Comparison of ENCODE assay signal across 8 mouse cellular contexts in genomic region chr10:39370786-39371221, GRCm38 (mm10). TPM values are rescaled to one million over a fixed set of nuclear protein-coding genes. Genes with fewer than 3 reads are reported as not detected.
DNase-seq lines count a peak whose midpoint lies in the region; ATAC-seq and TF ChIP-seq lines count a peak whose summit lies in the region.

No protein-coding gene starts in this region.

- H3K27me3 ChIP-seq in forebrain, embryonic 15.5 days, result no peaks in the 10 kb centered on the region
- H3K27me3 ChIP-seq in kidney, postnatal 0 days (ENCODE audit: insufficient read depth, low read length), result no peaks in the 10 kb centered on the region
- H3K27me3 ChIP-seq in midbrain, embryonic 11.5 days (ENCODE audit: control insufficient read depth, insufficient read depth, low read length), result no peaks in the 10 kb centered on the region

- H3K36me3 ChIP-seq in forebrain, embryonic 15.5 days, result no peaks in the 10 kb centered on the region
- no peaks in the 10 kb centered on the region for H3K36me3 ChIP-seq in kidney, postnatal 0 days (ENCODE audit: insufficient read depth, low read length)
- no peaks in the 10 kb centered on the region for H3K36me3 ChIP-seq in midbrain, embryonic 11.5 days (ENCODE audit: control insufficient read depth, insufficient read depth, low read length)

- H3K27ac ChIP-seq in forebrain, embryonic 15.5 days (replicated peaks), result peak overlapping the region; percentile 97
- no peak overlapping the region for H3K27ac ChIP-seq in kidney, postnatal 0 days
- H3K27ac ChIP-seq in midbrain, embryonic 11.5 days (ENCODE audit: low read depth, low read length), result peak overlapping the region; percentile 93

- peak overlapping the region; percentile 58 for H3K4me2 ChIP-seq in forebrain, embryonic 15.5 days (replicated peaks)
- peak overlapping the region; percentile 95 for H3K4me2 ChIP-seq in kidney, postnatal 0 days (ENCODE audit: low read length)
- H3K4me2 ChIP-seq in midbrain, embryonic 11.5 days, result peak overlapping the region; percentile 70

- no peak for ATAC-seq in forebrain, embryonic 15.5 days (replicated peaks)
- 0 out of 2 replicates have a peak, but pooled peaks have one; percentile 2 for ATAC-seq in kidney, postnatal 0 days (replicated peaks; ENCODE audit: low FRiP score, low read depth)
- ATAC-seq in midbrain, embryonic 11.5 days (ENCODE audit: low FRiP score), result peak; percentile 12

- DNase-seq in ovary, postnatal 36 days (ENCODE audit: low spot score), result peak; percentile 28
- DNase-seq in ovary, postnatal 10 days (ENCODE audit: low spot score), result no peak
- DNase-seq in c-Kit-negative CD71-positive TER-119-positive erythroid progenitor cells, embryonic 14.5 days (ENCODE audit: low read depth, low spot score), result peak; percentile 36
- DNase-seq in kidney, postnatal 0 days (ENCODE audit: low spot score), result peak; percentile 71
- DNase-seq in midbrain, embryonic 11.5 days (ENCODE audit: low spot score, missing footprints), result no peak
- DNase-seq in thymus, postnatal 25 days, result peak; percentile 50
- DNase-seq in gastrocnemius, adult 18-20 months (ENCODE audit: low spot score), result no peak

- peak overlapping the region; percentile 97 for H3K9ac ChIP-seq in forebrain, embryonic 15.5 days (replicated peaks)
- peak overlapping the region; percentile 81; the same call in 1 of the 2 replicates for H3K9ac ChIP-seq in kidney, postnatal 0 days (ENCODE audit: low read depth, low read length)
- H3K9ac ChIP-seq in midbrain, embryonic 11.5 days (ENCODE audit: low read length), result peak overlapping the region; percentile 86

- WGBS in forebrain, embryonic 15.5 days, result under 1% methylated on average over 8 of the region's 8 CpGs
- WGBS in kidney, postnatal 0 days, result 6% methylated on average over 8 of the region's 8 CpGs
- WGBS in midbrain, embryonic 11.5 days, result 5% methylated on average over 8 of the region's 8 CpGs

- no peaks in the 10 kb centered on the region for H3K9me3 ChIP-seq in forebrain, embryonic 15.5 days
- no peaks in the 10 kb centered on the region for H3K9me3 ChIP-seq in kidney, postnatal 0 days (replicated peaks; ENCODE audit: low read length)
- H3K9me3 ChIP-seq in midbrain, embryonic 11.5 days (ENCODE audit: control insufficient read depth, low read length), result no peaks in the 10 kb centered on the region

- TF ChIP-seq CTCF in kidney, postnatal 0 days (IDR thresholded peaks at IDR 0.05; ENCODE audit: low read depth), result no peak

- peaks cover 53% of the 10 kb centered on the region for H3K4me1 ChIP-seq in forebrain, embryonic 15.5 days
- peaks cover 5% of the 10 kb centered on the region for H3K4me1 ChIP-seq in kidney, postnatal 0 days (replicated peaks; ENCODE audit: insufficient read depth, low read length)
- H3K4me1 ChIP-seq in midbrain, embryonic 11.5 days (ENCODE audit: control insufficient read depth, insufficient read depth, low read length), result peaks cover 19% of the 10 kb centered on the region

- peak overlapping the region; percentile 92 for H3K4me3 ChIP-seq in forebrain, embryonic 15.5 days
- H3K4me3 ChIP-seq in kidney, postnatal 0 days (replicated peaks; ENCODE audit: low read depth, low read length), result peak overlapping the region; percentile 92
- H3K4me3 ChIP-seq in midbrain, embryonic 11.5 days (ENCODE audit: low read depth, low read length), result peak overlapping the region; percentile 91

RNA-seq across cellular contexts. Expression of gene Fyn, which starts 2.1 kb away (rescaled TPM):
- polyA plus RNA-seq in forebrain, embryonic 15.5 days (2015; fragmentation: Nextera tagmentation; extraction: Ambion mirVana), result 75.6 and 79.3 TPM in 2 replicates
- 23.7 and 27.8 TPM in 2 replicates for polyA plus RNA-seq in kidney, postnatal 0 days (2015; fragmentation: Nextera tagmentation; extraction: Ambion mirVana)
- 43.7 and 44.3 TPM in 2 replicates for polyA plus RNA-seq in midbrain, embryonic 11.5 days (2014; fragmentation: Nextera tagmentation; extraction: Ambion mirVana)
- 1 to 10 TPM; 6.0 to 9.2 TPM for total RNA-seq in gastrocnemius, adult 18-20 months (2021)

Comparison
In these comparisons a context has a peak if more than half of its experiments do, and no peak if none do; other contexts are left out.
1. DNase-seq: peak in ovary, postnatal 36 days (single experiment), c-Kit-negative CD71-positive TER-119-positive erythroid progenitor cells, embryonic 14.5 days (single experiment), kidney, postnatal 0 days (single experiment) and thymus, postnatal 25 days (single experiment); none in ovary, postnatal 10 days (single experiment), midbrain, embryonic 11.5 days (single experiment) and gastrocnemius, adult 18-20 months (single experiment).
2. Peak in every context shown above with its lines, with median percentiles within 50 percentile points of each other: H3K4me2 ChIP-seq, H3K4me3 ChIP-seq and H3K9ac ChIP-seq.